ENCODE assay signal across 16 mouse cellular contexts in genomic region chr2:127928279-127928678, GRCm38 (mm10).
DNase-seq lines count a peak whose midpoint lies in the region; ATAC-seq and TF ChIP-seq lines count a peak whose summit lies in the region.
"Had no signal": no experiment of that assay in that cellular context is flagged by ENCODE, and none has a peak within 500 bp of the region (broad histone marks: within the 10 kb centered on the region; RNA-seq: fewer than 3 reads in every experiment).

No protein-coding gene starts in this region.

- no peak for TF ChIP-seq POLR2A in limb, embryonic 14.5 days (IDR thresholded peaks at IDR 0.05; ENCODE audit: borderline replicate concordance, extremely low read depth, insufficient read depth, insufficient read length)

- H3K4me2 ChIP-seq in heart, embryonic 16.5 days (ENCODE audit: low read depth, low read length): peak overlapping the region; percentile 15; the same call in 1 of the 2 replicates
- no peak overlapping the region for H3K4me2 ChIP-seq in lung, embryonic 14.5 days
- no peak overlapping the region for H3K4me2 ChIP-seq in limb, embryonic 14.5 days (replicated peaks; ENCODE audit: low read depth, low read length, severe bottlenecking)

- no peaks in the 10 kb centered on the region; the same call in 1 of the 2 replicates for H3K27me3 ChIP-seq in heart, embryonic 16.5 days (ENCODE audit: control insufficient read depth, insufficient read depth, low read length)
- H3K27me3 ChIP-seq in lung, embryonic 14.5 days (ENCODE audit: insufficient read depth, low read length): no peaks in the 10 kb centered on the region
- H3K27me3 ChIP-seq in embryonic facial prominence, embryonic 10.5 days (replicated peaks; ENCODE audit: low read depth, poor library complexity, severe bottlenecking): no peaks in the 10 kb centered on the region
- no peaks in the 10 kb centered on the region for H3K27me3 ChIP-seq in limb, embryonic 14.5 days (ENCODE audit: control insufficient read depth, insufficient read depth, low read length)

- H3K4me3 ChIP-seq in heart, embryonic 16.5 days (ENCODE audit: low read length): no peak overlapping the region
- no peak overlapping the region for H3K4me3 ChIP-seq in lung, embryonic 14.5 days (ENCODE audit: low read depth, low read length)
- H3K4me3 ChIP-seq in embryonic facial prominence, embryonic 10.5 days: no peak overlapping the region
- no peak overlapping the region for H3K4me3 ChIP-seq in limb, embryonic 14.5 days (replicated peaks; ENCODE audit: low read length)
- H3K4me3 ChIP-seq: heart, embryonic 10.5 days; myocyte had no signal

- no peaks in the 10 kb centered on the region; the same call in none of the 2 replicates for H3K4me1 ChIP-seq in heart, embryonic 16.5 days (ENCODE audit: control insufficient read depth, insufficient read depth, low read length)
- H3K4me1 ChIP-seq in lung, embryonic 14.5 days (ENCODE audit: insufficient read depth): peaks cover 13% of the 10 kb centered on the region; the same call in 1 of the 2 replicates
- H3K4me1 ChIP-seq in embryonic facial prominence, embryonic 10.5 days: peaks cover 40% of the 10 kb centered on the region
- H3K4me1 ChIP-seq in limb, embryonic 14.5 days (ENCODE audit: control insufficient read depth, insufficient read depth, low read length): peaks cover 13% of the 10 kb centered on the region

- H3K27ac ChIP-seq in heart, embryonic 16.5 days (ENCODE audit: low read length): peak overlapping the region; percentile 49; the same call in 1 of the 2 replicates
- H3K27ac ChIP-seq in lung, embryonic 14.5 days (ENCODE audit: low read depth): no peak overlapping the region
- peak overlapping the region; percentile 67 for H3K27ac ChIP-seq in embryonic facial prominence, embryonic 10.5 days (replicated peaks)
- H3K27ac ChIP-seq in limb, embryonic 14.5 days (replicated peaks; ENCODE audit: low read depth, low read length): no peak overlapping the region
- H3K27ac ChIP-seq: heart, embryonic 10.5 days had no signal

- no peak for DNase-seq in heart, adult 8-10 months (ENCODE audit: low spot score)
- peak; percentile 8 for DNase-seq in lung, embryonic 14.5 days
- no peak for DNase-seq in lung, postnatal 14 days
- no peak for DNase-seq in embryonic facial prominence, embryonic 10.5 days (ENCODE audit: low spot score)
- no peak for DNase-seq in limb, embryonic 14.5 days (ENCODE audit: low spot score)
- DNase-seq in frontal cortex, postnatal 14 days (ENCODE audit: low spot score in 2 of 2): no peak
- no peak for DNase-seq in liver
- DNase-seq: cerebellum, postnatal 25 days; gastrocnemius, postnatal 10 days; heart, postnatal 4 days; lung, adult 2 months; right cerebral cortex, postnatal 14 days had no signal

- no peak for TF ChIP-seq CTCF in lung, embryonic 14.5 days (IDR thresholded peaks at IDR 0.05; ENCODE audit: low read depth)

- H3K9me3 ChIP-seq in heart, embryonic 16.5 days (replicated peaks; ENCODE audit: control insufficient read depth, low read length): no peaks in the 10 kb centered on the region
- no peaks in the 10 kb centered on the region for H3K9me3 ChIP-seq in lung, embryonic 14.5 days (ENCODE audit: low read depth, low read length)
- H3K9me3 ChIP-seq in embryonic facial prominence, embryonic 10.5 days: no peaks in the 10 kb centered on the region
- no peaks in the 10 kb centered on the region for H3K9me3 ChIP-seq in limb, embryonic 14.5 days (ENCODE audit: control insufficient read depth, low read length)
- H3K9me3 ChIP-seq: heart, embryonic 10.5 days had no signal

- no peak for ATAC-seq in heart, embryonic 16.5 days (replicated peaks; ENCODE audit: extremely low read depth, insufficient read depth, low FRiP score)
- ATAC-seq in lung, embryonic 14.5 days (ENCODE audit: insufficient read depth): no peak
- ATAC-seq in limb, embryonic 14.5 days (ENCODE audit: low FRiP score, low read depth): 0 out of 2 replicates have a peak, but pooled peaks have one; percentile 13
- ATAC-seq: intestine, postnatal 0 days had no signal

- H3K9ac ChIP-seq in heart, embryonic 16.5 days (ENCODE audit: low read length): no peak overlapping the region
- H3K9ac ChIP-seq in lung, embryonic 14.5 days: no peak overlapping the region
- no peak overlapping the region for H3K9ac ChIP-seq in limb, embryonic 14.5 days (ENCODE audit: low read depth, low read length, severe bottlenecking)

- no peaks in the 10 kb centered on the region for H3K36me3 ChIP-seq in heart, embryonic 16.5 days (ENCODE audit: control insufficient read depth, insufficient read depth)
- no peaks in the 10 kb centered on the region for H3K36me3 ChIP-seq in lung, embryonic 14.5 days (ENCODE audit: insufficient read depth)
- no peaks in the 10 kb centered on the region for H3K36me3 ChIP-seq in embryonic facial prominence, embryonic 10.5 days (replicated peaks)
- no peaks in the 10 kb centered on the region for H3K36me3 ChIP-seq in limb, embryonic 14.5 days (ENCODE audit: control insufficient read depth, insufficient read depth, low read length)
- H3K36me3 ChIP-seq: heart, embryonic 10.5 days had no signal

- WGBS in heart, embryonic 16.5 days: 60% methylated on average over 5 of the region's 5 CpGs
- WGBS in lung, embryonic 14.5 days: 25% methylated on average over 5 of the region's 5 CpGs
- 36% methylated on average over 5 of the region's 5 CpGs for WGBS in embryonic facial prominence, embryonic 10.5 days
- 34% methylated on average over 5 of the region's 5 CpGs for WGBS in limb, embryonic 14.5 days

Comparison
In these comparisons a context has a peak if more than half of its experiments do, and no peak if none do; other contexts are left out.
1. H3K27ac ChIP-seq: peak in heart, embryonic 16.5 days (single experiment) and embryonic facial prominence, embryonic 10.5 days (single experiment); none in lung, embryonic 14.5 days (single experiment) and limb, embryonic 14.5 days (single experiment).